Mouse (Mus musculus) ovary, postnatal 14 days (tissue): Measurements from ENCODE around the gene Gorasp1.

ENCODE experiments used
- DNase-seq: peaks from one replicate; pipeline ENCODE4 v3.0.0; 2022; ENCODE audit warnings: low spot score

Gorasp1 gene

GRCm38 (mm10) chr9:119937005-119937773, at the start of gene Gorasp1, which contains the start of gene Ttc21a:
Gene Gorasp1, minus strand, starts transcription at chr9:119937565.
Gene Ttc21a, plus strand, starts transcription at chr9:119937606.
- peak; percentile 94 for DNase-seq

GRCm38 (mm10) chr9:119985881-119986574, 48.7 kb upstream of the Gorasp1 start:
- DNase-seq: no peak

- DNase-seq: no peak
Measured at GRCm38 (mm10) chr9:119984536-119985011, 47.2 kb upstream of the Gorasp1 start, which contains the start of gene Csrnp1. Gene Csrnp1, minus strand, starts transcription at chr9:119984658.

GRCm38 (mm10) chr9:119983585-119984535, 46.5 kb upstream of the Gorasp1 start:
- peak; percentile 83 for DNase-seq

GRCm38 (mm10) chr9:119982956-119983551, 45.7 kb upstream of the Gorasp1 start:
- DNase-seq: no peak

- no peak for DNase-seq
Measured at GRCm38 (mm10) chr9:119982241-119982811, 45.0 kb upstream of the Gorasp1 start.

GRCm38 (mm10) chr9:119981183-119982179, 44.1 kb upstream of the Gorasp1 start:
- DNase-seq: no peak

- no peak for DNase-seq
Measured at GRCm38 (mm10) chr9:119980770-119981182, 43.4 kb upstream of the Gorasp1 start.

GRCm38 (mm10) chr9:119979749-119980148, 42.4 kb upstream of the Gorasp1 start:
- DNase-seq: no peak

GRCm38 (mm10) chr9:119978811-119979441, 41.6 kb upstream of the Gorasp1 start:
- no peak for DNase-seq

GRCm38 (mm10) chr9:119978151-119978810, 40.9 kb upstream of the Gorasp1 start:
- DNase-seq: no peak

- no peak for DNase-seq
Measured at GRCm38 (mm10) chr9:119977557-119978060, 40.2 kb upstream of the Gorasp1 start.

GRCm38 (mm10) chr9:119976704-119977556, 39.6 kb upstream of the Gorasp1 start:
- DNase-seq: no peak

GRCm38 (mm10) chr9:119975286-119975685, 37.9 kb upstream of the Gorasp1 start:
- DNase-seq: no peak

GRCm38 (mm10) chr9:119974609-119975008, 37.2 kb upstream of the Gorasp1 start:
- DNase-seq: no peak

- no peak for DNase-seq
Measured at GRCm38 (mm10) chr9:119973869-119974520, 36.6 kb upstream of the Gorasp1 start.

- DNase-seq: no peak
Measured at GRCm38 (mm10) chr9:119973281-119973680, 35.9 kb upstream of the Gorasp1 start.
